Mouse (Mus musculus) erythroblast, embryonic 14.5 days (primary cell): ENCODE results near the gene Elovl7.

ENCODE experiments used
- GATA1 ChIP-seq: IDR thresholded peaks from 2 replicates; pipeline ENCODE4 v1.6.1; 2012; ENCODE audit warnings: low read length, inconsistent platforms, mixed read lengths
- TAL1 ChIP-seq: IDR thresholded peaks from 3 replicates; pipeline ENCODE4 v1.6.1; 2012; ENCODE audit warnings: low read length, inconsistent platforms, mixed read lengths

- TF ChIP-seq TAL1 (no peak), GATA1 (no peak)
Observed at GRCm38 (mm10) chr13:108326351-108326750, 112.1 kb downstream of the Elovl7 start.
